Mouse (Mus musculus) stomach, embryonic 14.5 days (tissue): ENCODE measurements around the gene Bik. TPM values are rescaled to one million over a fixed set of nuclear protein-coding genes. Genes with fewer than 3 reads are reported as not detected.

Experiments used
- ATAC-seq: fragments of 200-750 bp; cut with Nextera tagmentation; 2 replicates; pipeline ENCODE4 v1.8.0; 2017; ENCODE audit warnings: low read depth, moderate TSS enrichment; ENCODE audit not compliant: insufficient number of reproducible peaks, insufficient read depth, low FRiP score
- H3K27ac ChIP-seq: fragments of 300-500 bp; sonication (generic); 2 replicates; pipeline ENCODE4 v1.5.1; 2014; ENCODE audit warnings: mild to moderate bottlenecking, low read length, moderate library complexity, mixed read lengths
- H3K27me3 ChIP-seq: fragments of 300-500 bp; sonication (generic); 2 replicates; pipeline ENCODE4 v1.6.1; 2014; ENCODE audit warnings: low read length, control low read depth, mixed read lengths; ENCODE audit not compliant: control insufficient read depth, insufficient read depth
- H3K36me3 ChIP-seq: fragments of 300-500 bp; sonication (generic); 2 replicates; pipeline ENCODE4 v1.6.1; 2014; ENCODE audit warnings: mild to moderate bottlenecking, control low read depth, low read length, moderate library complexity, mixed read lengths; ENCODE audit not compliant: control insufficient read depth, insufficient read depth
- H3K4me1 ChIP-seq: fragments of 300-500 bp; sonication (generic); 2 replicates; pipeline ENCODE4 v1.6.1; 2014; ENCODE audit warnings: low read length, control low read depth, mixed read lengths; ENCODE audit not compliant: control insufficient read depth, insufficient read depth
- H3K4me2 ChIP-seq: fragments of 300-500 bp; sonication (generic); replicated peaks from 2 replicates; pipeline ENCODE4 v1.6.1; 2014; ENCODE audit warnings: low read depth, low read length, control low read depth
- H3K4me3 ChIP-seq: fragments of 300-500 bp; sonication (generic); 2 replicates; pipeline ENCODE4 v1.5.1; 2014; ENCODE audit warnings: low read depth, low read length, control low read depth
- H3K9ac ChIP-seq: fragments of 300-500 bp; sonication (generic); replicated peaks from 2 replicates; pipeline ENCODE4 v1.6.1; 2014; ENCODE audit warnings: low read depth, mild to moderate bottlenecking, control low read depth, low read length, moderate library complexity, mixed read lengths
- H3K9me3 ChIP-seq: fragments of 300-500 bp; sonication (generic); 2 replicates; pipeline ENCODE4 v1.6.1; 2016; ENCODE audit warnings: low read depth, low read length, control low read depth; ENCODE audit not compliant: control insufficient read depth
- WGBS: fragments of 180-500 bp; shearing (Covaris S2); extraction: QIAGEN DNeasy Blood & Tissue Kit; methylation state at CpG from one replicate; pipeline ENCODE4 v1.1.7; 2014; 5-methylcytosine and 5-hydroxymethylcytosine counted together
- polyA plus RNA-seq: library from polyadenylated mRNA; unstranded; fragments of >200 nt; fragmentation: Nextera tagmentation; extraction: Ambion mirVana; gene quantifications from 2 replicates; pipeline ENCODE4 v1.2.1, GENCODE M21; 2014

The Bik gene
- polyA plus RNA-seq, 1 experiment from 2014 or later: 8.9 TPM

DNA sequence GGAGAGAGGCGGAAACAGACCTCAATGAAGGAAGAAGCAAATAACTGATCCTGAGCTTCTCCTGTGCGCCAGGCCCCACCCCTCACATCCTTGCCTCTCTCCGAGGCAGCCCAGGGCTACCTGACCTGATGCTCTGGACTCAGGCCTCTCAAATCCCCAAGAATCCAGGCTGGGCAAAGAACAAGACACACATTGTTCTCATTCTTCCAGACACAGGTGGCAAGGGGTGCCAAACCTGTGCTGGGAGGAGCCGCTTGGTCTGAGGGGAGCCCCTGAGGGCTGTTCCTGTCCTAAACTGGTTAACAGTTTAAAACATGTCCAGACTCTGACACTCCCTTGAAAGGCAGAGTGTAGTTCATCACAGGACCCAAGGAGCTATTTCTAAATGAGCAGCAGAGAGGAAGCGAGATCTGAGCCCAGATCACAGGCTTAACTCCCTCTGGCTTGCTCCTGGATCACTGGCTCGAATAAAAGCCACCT is 58.1 kb downstream of the Bik start:
- Histone ChIP-seq H3K36me3 (peaks cover 48% of the 10 kb centered on the region), H3K4me3 (no peak overlapping the region), H3K27me3 (no peaks in the 10 kb centered on the region), H3K27ac (no peak overlapping the region), H3K4me1 (no peaks in the 10 kb centered on the region), H3K4me2 (no peak overlapping the region), H3K9me3 (0 out of 2 replicates have a peak, but pooled peaks cover 2% of the 10 kb centered on the region), H3K9ac (no peak overlapping the region)
- ATAC-seq: no peak
- WGBS: 91% methylated on average over 6 of the region's 6 CpGs

DNA sequence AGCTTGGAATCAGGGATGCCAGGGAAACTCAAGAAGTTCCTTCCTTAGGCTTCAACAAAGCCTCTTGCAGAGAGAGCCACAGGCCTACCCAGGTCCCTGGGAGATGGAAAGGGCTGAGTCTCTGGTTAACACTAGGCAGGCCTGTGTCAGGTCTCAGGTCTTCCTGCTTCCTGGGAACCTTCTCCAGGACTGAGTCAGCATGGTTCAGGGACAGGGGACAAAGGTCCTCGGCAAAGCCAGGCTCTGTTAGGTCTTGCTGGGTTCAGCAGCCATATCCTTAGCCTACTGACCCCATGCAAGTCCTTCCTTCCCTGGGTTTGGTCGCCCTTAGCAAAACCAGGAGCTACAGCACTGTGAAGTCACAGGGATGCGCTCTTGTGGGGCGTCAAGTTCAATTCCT is 64.2 kb downstream of the Bik start:
- H3K27ac ChIP-seq: no peak overlapping the region
- WGBS: 85% methylated on average over 4 of the region's 4 CpGs

GRCm38 (mm10) chr15:83591758-83592157 is 65.1 kb downstream of the Bik start:
- no peak overlapping the region for H3K4me2 ChIP-seq
- WGBS: 85% methylated on average over 6 of the region's 6 CpGs
- no peak overlapping the region for H3K9ac ChIP-seq
- H3K36me3 ChIP-seq: peaks cover 9% of the 10 kb centered on the region
- H3K9me3 ChIP-seq: no peaks in the 10 kb centered on the region
- H3K27me3 ChIP-seq: no peaks in the 10 kb centered on the region
- no peak for ATAC-seq
- no peak overlapping the region for H3K4me3 ChIP-seq
- H3K4me1 ChIP-seq: peaks cover 18% of the 10 kb centered on the region
- H3K27ac ChIP-seq: no peak overlapping the region

More for the DNA sequence above, 64.2 kb downstream of the Bik start:
- Histone ChIP-seq H3K4me3 (no peak overlapping the region), H3K9ac (no peak overlapping the region), H3K4me1 (peaks cover 18% of the 10 kb centered on the region), H3K4me2 (no peak overlapping the region), H3K9me3 (0 out of 2 replicates have a peak, but pooled peaks cover 2% of the 10 kb centered on the region), H3K27me3 (no peaks in the 10 kb centered on the region), H3K36me3 (peaks cover 18% of the 10 kb centered on the region)
- no peak for ATAC-seq

DNA sequence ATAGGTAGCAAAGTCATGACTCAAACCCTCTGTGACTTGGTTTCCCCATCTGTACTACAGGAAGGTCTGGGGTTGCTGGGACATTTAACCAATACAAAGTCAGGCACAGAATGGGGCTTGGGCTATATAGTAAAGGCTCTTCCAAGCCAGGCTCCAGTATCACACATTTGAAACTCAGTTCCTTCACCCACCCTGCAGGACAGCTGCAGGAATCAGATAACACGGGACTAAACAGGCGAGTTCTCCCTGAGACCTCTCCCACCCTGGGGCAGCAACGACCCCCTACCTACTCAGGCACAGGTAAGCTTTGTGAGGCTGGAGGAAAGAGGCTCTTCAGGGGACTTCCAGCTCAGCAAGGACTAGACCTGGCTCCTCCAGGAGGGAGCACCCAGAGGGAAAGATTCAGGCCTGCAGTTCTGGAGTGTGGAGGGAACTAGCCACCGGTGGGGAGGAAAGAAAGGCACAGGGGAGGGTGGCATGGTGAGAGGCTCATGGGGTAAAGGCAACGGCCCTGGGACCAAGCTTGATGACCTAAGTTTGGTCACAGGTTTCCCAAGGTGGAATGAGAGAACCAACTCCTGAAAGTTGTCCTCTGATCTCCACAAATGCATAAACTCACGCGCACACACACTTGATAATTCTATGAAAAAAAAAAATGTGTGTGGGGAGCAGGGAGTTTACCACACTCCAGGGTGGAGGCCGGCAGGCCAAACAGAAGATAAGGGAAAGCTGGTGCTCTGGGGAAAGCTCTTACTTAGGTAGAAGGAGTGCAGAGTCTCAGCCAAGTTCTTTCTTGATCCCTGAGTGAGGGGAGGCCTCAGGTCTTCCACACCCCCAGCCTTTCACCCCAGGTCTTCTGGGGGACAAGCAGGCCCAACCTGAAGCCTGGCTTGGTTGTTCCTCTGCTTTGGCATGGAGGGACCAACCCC is 65.9 kb downstream of the Bik start:
- Histone ChIP-seq H3K4me3 (no peak overlapping the region), H3K4me1 (peaks cover 18% of the 10 kb centered on the region), H3K4me2 (peak overlapping the region; percentile 92; the same call in 1 of the 2 replicates), H3K9me3 (no peaks in the 10 kb centered on the region), H3K36me3 (peaks cover 1% of the 10 kb centered on the region; the same call in 1 of the 2 replicates), H3K27ac (peak overlapping the region; percentile 48; the same call in 1 of the 2 replicates), H3K27me3 (no peaks in the 10 kb centered on the region), H3K9ac (0 out of 2 replicates have a peak overlapping the region, but pooled peaks have one; percentile 10)
- no peak for ATAC-seq
- WGBS: 61% methylated on average over 8 of the region's 8 CpGs

DNA sequence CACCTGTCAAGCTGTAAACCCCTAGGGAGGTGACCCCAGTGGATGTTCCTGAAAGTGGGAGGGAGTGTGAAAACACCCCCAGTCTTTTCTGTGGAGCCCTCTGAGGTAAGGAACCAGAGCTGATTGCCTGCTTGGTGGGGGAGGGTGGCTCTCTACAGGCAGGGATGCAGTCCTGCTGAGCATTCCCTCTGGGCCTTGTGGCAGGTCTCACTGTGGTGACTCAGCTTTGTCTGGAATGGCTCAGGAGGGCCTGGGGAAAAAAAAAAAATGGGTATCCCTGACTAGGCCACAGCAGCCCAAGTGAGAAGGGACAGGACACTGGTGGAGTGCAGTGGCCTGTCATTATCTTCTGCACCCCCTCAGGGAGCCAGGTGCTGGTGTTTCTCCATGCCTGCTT is 66.5 kb downstream of the Bik start:
- peak overlapping the region; percentile 92; the same call in 1 of the 2 replicates for H3K4me2 ChIP-seq
- peak overlapping the region; percentile 48; the same call in 1 of the 2 replicates for H3K27ac ChIP-seq
- H3K9me3 ChIP-seq: no peaks in the 10 kb centered on the region

DNA sequence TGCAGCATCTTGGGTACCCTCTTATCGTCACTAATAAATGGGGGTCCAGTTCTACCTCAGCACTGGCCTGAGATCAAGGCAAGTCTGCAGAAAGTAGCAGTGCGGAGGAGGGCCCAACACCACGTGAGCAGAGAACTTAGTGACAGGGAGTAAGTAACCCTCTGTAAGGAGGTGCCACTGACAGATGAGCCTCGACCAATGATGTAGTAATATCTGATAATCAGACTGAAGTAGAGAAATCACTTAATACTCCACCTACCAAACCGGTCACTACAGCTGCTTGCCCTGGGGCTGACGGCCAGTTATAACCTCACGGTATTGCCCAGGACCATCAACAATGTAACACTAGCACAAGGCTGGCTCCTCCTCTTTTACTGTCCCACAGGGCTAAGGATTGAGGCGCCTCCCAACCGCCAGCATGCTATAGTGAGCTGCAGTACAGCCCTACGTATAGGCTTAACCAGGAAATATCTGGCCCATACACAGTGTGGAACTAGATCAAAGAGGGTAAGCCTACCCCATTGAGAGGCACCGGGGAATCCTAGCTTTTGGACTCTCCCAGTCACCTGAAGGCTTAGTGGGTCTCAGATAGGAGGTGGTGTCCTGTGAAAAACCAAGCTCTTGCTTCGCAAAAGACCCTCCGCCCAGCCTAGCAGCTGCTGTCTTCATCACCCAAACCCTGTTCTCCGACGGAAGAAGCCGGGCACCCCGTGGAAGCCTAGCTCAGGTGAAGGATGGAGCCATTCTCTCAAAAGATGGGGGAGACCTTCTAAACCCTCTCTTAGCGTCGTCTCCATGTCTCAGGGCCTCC is 67.2 kb downstream of the Bik start:
- H3K27ac ChIP-seq: peak overlapping the region; percentile 27; the same call in 1 of the 2 replicates
- 7% methylated on average over 19 of the region's 19 CpGs for WGBS

More for the DNA sequence above, 66.5 kb downstream of the Bik start:
- peaks cover 18% of the 10 kb centered on the region for H3K4me1 ChIP-seq
- no peak overlapping the region; the same call in 1 of the 2 replicates for H3K4me3 ChIP-seq
- no peak for ATAC-seq
- H3K9ac ChIP-seq: no peak overlapping the region
- H3K27me3 ChIP-seq: no peaks in the 10 kb centered on the region
- no peaks in the 10 kb centered on the region for H3K36me3 ChIP-seq

More for the DNA sequence above, 67.2 kb downstream of the Bik start:
- Histone ChIP-seq H3K4me2 (peak overlapping the region; percentile 92), H3K36me3 (no peaks in the 10 kb centered on the region), H3K4me1 (peaks cover 18% of the 10 kb centered on the region), H3K27me3 (no peaks in the 10 kb centered on the region), H3K9me3 (no peaks in the 10 kb centered on the region), H3K4me3 (peak overlapping the region; percentile 74), H3K9ac (peak overlapping the region; percentile 68)
- ATAC-seq: peak; percentile 68; the same call in 1 of the 2 replicates
